Mouse (Mus musculus) heart, embryonic 10.5 days (tissue): Measurements from ENCODE around the gene Msmb. TPM values are rescaled to one million over a fixed set of nuclear protein-coding genes. Genes with fewer than 3 reads are reported as not detected.
"Not testable (repeated sequence)": the region's sequence is repeated elsewhere in the genome, so short reads cannot be mapped to it uniquely, and the experiment has no call there.

ENCODE experiments used
- DNase-seq: peaks from one replicate; pipeline ENCODE4 v3.0.0-alpha.2; 2017; ENCODE audit warnings: low spot score
- H3K27ac ChIP-seq: fragments of 300-500 bp; sonication (generic); 2 replicates; pipeline ENCODE4 v1.5.1; 2016; ENCODE audit warnings: mild to moderate bottlenecking
- H3K27me3 ChIP-seq: fragments of 300-500 bp; sonication (generic); 2 replicates; pipeline ENCODE4 v1.6.1; 2016; ENCODE audit warnings: mild to moderate bottlenecking; ENCODE audit not compliant: poor library complexity, insufficient read depth, severe bottlenecking
- H3K36me3 ChIP-seq: fragments of 300-500 bp; sonication (generic); 2 replicates; pipeline ENCODE4 v1.6.1; 2016; ENCODE audit warnings: mild to moderate bottlenecking, moderate library complexity
- H3K4me1 ChIP-seq: fragments of 300-500 bp; sonication (generic); 2 replicates; pipeline ENCODE4 v1.6.1; 2016; ENCODE audit warnings: mild to moderate bottlenecking
- H3K4me3 ChIP-seq: fragments of 300-500 bp; sonication (generic); 2 replicates; pipeline ENCODE4 v1.5.1; 2016; ENCODE audit warnings: mild to moderate bottlenecking, moderate library complexity
- H3K9me3 ChIP-seq: fragments of 300-500 bp; sonication (generic); 2 replicates; pipeline ENCODE4 v1.6.1; 2016; ENCODE audit warnings: mild to moderate bottlenecking, moderate library complexity
- WGBS: fragments of 180-500 bp; shearing (Covaris S2); methylation state at CpG from one replicate; pipeline ENCODE4 v1.1.7; 2016; 5-methylcytosine and 5-hydroxymethylcytosine counted together
- polyA plus RNA-seq: library from polyadenylated mRNA; unstranded; fragments of >200 nt; fragmentation: Nextera tagmentation; extraction: Ambion mirVana; gene quantifications from 2 replicates; pipeline ENCODE4 v1.2.1, GENCODE M21; 2016

Gene Msmb
- polyA plus RNA-seq: not detected in 2 replicates

DNA sequence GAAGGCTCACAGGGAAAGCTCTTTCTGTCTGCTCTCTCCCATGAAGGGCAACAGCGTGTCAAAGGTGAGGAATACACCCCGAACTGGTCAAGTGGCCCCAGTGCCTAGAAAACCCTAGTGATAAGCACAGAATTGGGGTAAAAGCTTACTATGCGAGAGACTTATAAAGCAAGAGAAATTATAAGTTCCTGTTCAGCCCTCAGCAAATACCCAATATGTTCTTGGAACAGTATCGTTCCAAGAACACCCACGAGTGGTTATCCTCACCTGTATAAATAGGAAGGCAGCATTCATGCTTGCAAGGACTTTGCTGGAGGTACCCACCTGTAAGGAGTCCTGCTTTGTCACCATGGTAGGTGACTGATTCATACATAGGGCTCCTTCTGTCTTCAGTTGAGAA lies at the start of gene Msmb:
Msmb (plus strand) TSS at position 301 of the 400 bp plus-strand sequence.
- Histone ChIP-seq H3K9me3 (no peaks in the 10 kb centered on the region), H3K27me3 (no peaks in the 10 kb centered on the region), H3K36me3 (no peaks in the 10 kb centered on the region), H3K27ac (no peak within 1 kb of the TSS), H3K4me1 (peaks cover 3% of the 10 kb centered on the region; the same call in 1 of the 2 replicates), H3K4me3 (no peak within 1 kb of the TSS)
- no peak for DNase-seq
- WGBS: 85% methylated on average over 5 of the region's 5 CpGs

DNA sequence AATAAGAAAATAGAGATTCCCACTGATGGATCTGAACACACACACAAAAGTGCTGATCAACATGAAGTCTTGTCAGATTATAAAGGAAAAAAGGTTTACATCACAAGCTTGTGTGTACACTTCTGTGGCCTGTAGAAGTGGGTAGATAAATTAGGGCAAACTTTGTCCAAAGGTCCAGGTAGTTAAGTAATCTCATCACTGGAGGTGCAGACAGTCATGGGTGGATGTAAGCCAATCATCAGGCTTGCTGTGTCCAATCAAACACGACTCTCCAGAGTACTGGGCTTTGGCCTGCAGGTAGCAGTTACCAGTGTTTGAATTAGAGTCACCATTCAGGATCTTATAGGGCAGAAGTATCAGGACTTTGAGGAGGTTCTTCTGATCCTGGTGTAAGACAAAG lies 48.8 kb upstream of the Msmb start:
- Histone ChIP-seq H3K4me3 (no peak overlapping the region), H3K36me3 (peaks cover 63% of the 10 kb centered on the region), H3K4me1 (no peaks in the 10 kb centered on the region; the same call in 1 of the 2 replicates), H3K27ac (no peak overlapping the region), H3K9me3 (no peaks in the 10 kb centered on the region), H3K27me3 (no peaks in the 10 kb centered on the region)
- 65% methylated on average over 1 of the region's 1 CpGs for WGBS
- no peak for DNase-seq

DNA sequence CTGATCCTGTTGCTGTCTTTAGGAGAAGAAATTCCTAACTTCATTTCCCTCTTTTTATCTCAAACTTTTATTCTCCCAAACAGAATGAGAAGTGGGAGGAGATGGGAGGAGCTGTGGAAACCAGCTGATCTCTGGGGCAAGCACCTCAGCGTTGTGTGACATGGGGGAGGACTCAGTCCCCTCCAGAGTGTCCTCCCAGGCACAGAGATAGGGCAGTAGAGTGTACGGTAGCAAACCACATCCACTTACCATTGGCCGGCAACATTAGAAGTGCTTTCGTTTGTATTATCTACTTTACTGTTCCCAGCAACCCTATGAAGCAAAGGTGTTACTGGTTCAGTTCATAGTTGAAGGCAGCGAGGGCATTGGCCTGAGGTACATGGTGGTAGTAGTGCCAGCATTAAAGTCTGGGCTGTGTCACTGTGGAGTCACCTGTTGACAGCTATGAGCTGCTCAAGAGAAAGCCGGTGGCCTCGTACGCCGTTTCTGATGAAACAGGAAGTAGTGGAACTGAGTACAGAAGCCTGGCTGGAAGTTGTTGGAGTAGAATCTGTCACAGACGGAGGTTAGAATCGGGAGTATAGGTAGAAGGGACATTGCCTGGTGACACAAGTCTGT lies 48.2 kb upstream of the Msmb start:
- H3K4me3 ChIP-seq: no peak overlapping the region
- H3K27ac ChIP-seq: peak overlapping the region; percentile 1; the same call in 1 of the 2 replicates
- WGBS: 51% methylated on average over 11 of the region's 11 CpGs
- H3K36me3 ChIP-seq: peaks cover 67% of the 10 kb centered on the region
- H3K27me3 ChIP-seq: no peaks in the 10 kb centered on the region
- DNase-seq: no peak
- H3K4me1 ChIP-seq: no peaks in the 10 kb centered on the region; the same call in 1 of the 2 replicates
- no peaks in the 10 kb centered on the region for H3K9me3 ChIP-seq

DNA sequence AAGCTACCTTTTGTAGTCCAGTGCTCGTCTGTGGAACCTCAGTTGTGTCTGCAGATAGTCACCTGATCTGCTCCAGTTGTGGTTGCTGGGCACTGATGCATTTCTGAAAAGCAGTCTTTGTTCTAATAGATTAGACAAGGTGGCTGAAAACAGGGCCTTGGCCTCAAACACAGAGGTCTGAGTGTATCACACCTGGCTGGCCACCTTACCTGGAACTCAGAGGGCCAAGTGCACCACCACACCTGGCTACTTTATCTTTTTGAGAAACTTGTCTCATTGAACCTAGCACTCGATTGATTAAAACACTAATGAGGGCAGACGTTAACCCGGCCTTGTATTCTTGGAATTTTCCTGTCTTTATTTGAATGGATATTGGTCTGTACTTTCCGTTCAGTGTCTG lies 46.2 kb upstream of the Msmb start:
- no peaks in the 10 kb centered on the region; the same call in 1 of the 2 replicates for H3K4me1 ChIP-seq
- H3K27me3 ChIP-seq: no peaks in the 10 kb centered on the region
- no peak overlapping the region for H3K27ac ChIP-seq
- H3K36me3 ChIP-seq: peaks cover 83% of the 10 kb centered on the region
- no peaks in the 10 kb centered on the region for H3K9me3 ChIP-seq
- DNase-seq: no peak
- no peak overlapping the region for H3K4me3 ChIP-seq
- 90% methylated on average over 5 of the region's 5 CpGs for WGBS

DNA sequence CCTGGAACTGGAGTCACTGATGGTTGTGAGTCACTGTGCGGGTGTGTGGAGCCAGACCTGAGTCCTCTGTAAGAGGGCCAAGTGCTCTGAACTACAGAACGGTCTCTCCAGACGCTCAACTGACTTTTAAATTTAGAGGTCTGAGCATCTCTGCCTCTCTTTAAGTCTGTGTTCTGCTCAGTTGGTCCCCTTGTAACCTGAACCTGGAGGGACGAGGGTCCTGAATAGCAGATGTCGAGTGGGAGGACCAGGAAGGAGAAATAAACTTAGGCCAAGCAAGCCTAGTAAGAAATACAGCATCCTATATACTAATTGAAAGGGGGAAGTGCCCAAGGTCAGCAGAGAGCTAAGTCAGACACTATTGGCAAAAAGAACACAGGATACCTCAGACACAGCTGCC lies 45.1 kb upstream of the Msmb start:
- Histone ChIP-seq H3K36me3 (peaks cover 86% of the 10 kb centered on the region), H3K27ac (no peak overlapping the region), H3K4me3 (no peak overlapping the region), H3K4me1 (no peaks in the 10 kb centered on the region; the same call in 1 of the 2 replicates), H3K9me3 (no peaks in the 10 kb centered on the region), H3K27me3 (no peaks in the 10 kb centered on the region)
- 88% methylated on average over 5 of the region's 5 CpGs for WGBS
- DNase-seq: no peak

DNA sequence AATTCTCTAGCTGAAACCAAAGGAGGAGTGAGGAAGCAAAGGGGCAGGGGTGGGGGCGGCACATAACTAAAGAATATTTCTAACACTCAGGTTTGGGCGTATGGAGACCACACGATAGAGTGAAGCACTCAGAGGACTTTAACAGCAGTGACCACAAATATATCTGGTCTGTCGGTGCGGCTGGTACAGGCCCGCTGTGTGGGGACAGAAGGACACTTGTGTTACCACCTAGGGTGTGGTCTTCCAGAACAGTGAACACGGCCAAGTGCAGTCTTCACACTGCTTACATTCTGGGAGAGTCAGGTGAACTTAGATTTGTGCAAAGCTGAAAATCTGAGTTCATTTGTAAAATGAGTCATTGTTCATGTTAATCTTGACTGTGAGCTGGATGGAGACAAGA lies 44.1 kb upstream of the Msmb start:
- Histone ChIP-seq H3K4me1 (no peaks in the 10 kb centered on the region; the same call in 1 of the 2 replicates), H3K9me3 (no peaks in the 10 kb centered on the region), H3K27ac (no peak overlapping the region), H3K4me3 (no peak overlapping the region), H3K27me3 (no peaks in the 10 kb centered on the region), H3K36me3 (peaks cover 87% of the 10 kb centered on the region)
- DNase-seq: no peak
- 90% methylated on average over 7 of the region's 7 CpGs for WGBS

DNA sequence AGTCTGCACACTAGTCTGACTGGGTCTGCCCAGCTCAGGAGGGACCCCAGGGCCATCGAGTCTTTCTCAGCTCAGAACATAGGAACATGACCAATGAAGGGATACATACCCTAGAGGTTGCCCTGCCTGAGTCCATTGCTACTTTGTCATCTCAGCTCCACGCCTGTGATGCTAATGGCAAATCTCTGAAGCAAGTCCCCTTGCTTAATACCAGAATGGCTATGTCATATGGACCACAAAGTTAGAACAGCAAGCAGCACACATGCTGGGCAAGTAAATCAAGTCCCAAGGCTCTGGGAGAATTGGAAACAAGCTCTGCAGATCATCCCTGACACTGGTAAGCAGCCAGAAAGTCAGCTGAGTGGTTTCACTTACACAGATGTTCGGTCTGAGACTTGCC lies 42.9 kb upstream of the Msmb start:
- no peak overlapping the region for H3K27ac ChIP-seq
- peaks cover 89% of the 10 kb centered on the region for H3K36me3 ChIP-seq
- 86% methylated on average over 3 of the region's 3 CpGs for WGBS

DNA sequence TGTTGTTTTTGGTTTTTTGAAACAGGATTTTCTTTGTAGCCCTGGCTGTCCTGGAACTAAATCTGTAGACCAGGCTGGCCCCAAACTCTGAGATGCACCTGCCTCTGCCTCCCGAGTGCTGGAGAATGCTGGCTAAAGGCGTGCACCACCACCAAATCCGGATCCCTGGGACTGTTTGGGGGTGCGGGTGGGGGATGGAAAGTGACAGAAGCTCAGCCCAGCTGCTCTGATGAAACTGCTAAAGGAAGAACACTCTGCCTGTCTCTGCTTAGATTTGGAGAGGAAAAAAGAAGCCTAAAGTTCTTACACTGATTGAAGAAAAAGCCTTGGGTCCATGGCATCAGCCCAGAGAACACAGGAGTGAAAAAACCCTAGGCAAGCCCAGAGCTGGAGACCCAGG lies 38.3 kb upstream of the Msmb start:
- 82% methylated on average over 4 of the region's 4 CpGs for WGBS
- no peak for DNase-seq

More for the DNA sequence above, 42.9 kb upstream of the Msmb start:
- Histone ChIP-seq H3K9me3 (no peaks in the 10 kb centered on the region), H3K4me3 (no peak overlapping the region), H3K27me3 (no peaks in the 10 kb centered on the region), H3K4me1 (no peaks in the 10 kb centered on the region; the same call in 1 of the 2 replicates)
- no peak for DNase-seq

DNA sequence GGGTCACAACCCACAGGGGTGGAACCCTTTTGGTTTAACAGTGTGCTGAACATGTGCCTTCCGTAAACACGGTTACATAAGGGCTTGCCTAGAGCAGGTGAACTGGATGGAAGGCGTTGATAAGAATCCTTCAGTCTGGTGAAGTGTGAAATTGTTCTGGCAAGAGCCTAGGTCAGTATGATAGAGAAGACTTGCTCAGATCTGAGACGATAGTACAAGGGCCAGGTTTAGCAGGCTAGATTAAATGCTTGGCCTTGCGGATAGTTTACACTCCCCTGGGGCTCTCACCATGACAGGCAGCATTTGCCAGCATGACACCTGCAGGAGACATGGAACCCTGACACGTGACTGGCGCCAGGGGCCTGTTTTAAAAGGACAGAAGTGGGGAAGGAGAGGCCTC lies 36.2 kb upstream of the Msmb start:
- no peak overlapping the region for H3K4me3 ChIP-seq
- no peak for DNase-seq
- no peaks in the 10 kb centered on the region for H3K27me3 ChIP-seq
- no peaks in the 10 kb centered on the region for H3K9me3 ChIP-seq
- H3K4me1 ChIP-seq: peaks cover 6% of the 10 kb centered on the region; the same call in 1 of the 2 replicates
- H3K36me3 ChIP-seq: peaks cover 29% of the 10 kb centered on the region
- 30% methylated on average over 7 of the region's 7 CpGs for WGBS
- H3K27ac ChIP-seq: no peak overlapping the region

More for the DNA sequence above, 38.3 kb upstream of the Msmb start:
- Histone ChIP-seq H3K9me3 (no peaks in the 10 kb centered on the region), H3K27me3 (no peaks in the 10 kb centered on the region), H3K27ac (no peak overlapping the region), H3K36me3 (peaks cover 50% of the 10 kb centered on the region), H3K4me1 (peaks cover 6% of the 10 kb centered on the region; the same call in 1 of the 2 replicates), H3K4me3 (no peak overlapping the region)

DNA sequence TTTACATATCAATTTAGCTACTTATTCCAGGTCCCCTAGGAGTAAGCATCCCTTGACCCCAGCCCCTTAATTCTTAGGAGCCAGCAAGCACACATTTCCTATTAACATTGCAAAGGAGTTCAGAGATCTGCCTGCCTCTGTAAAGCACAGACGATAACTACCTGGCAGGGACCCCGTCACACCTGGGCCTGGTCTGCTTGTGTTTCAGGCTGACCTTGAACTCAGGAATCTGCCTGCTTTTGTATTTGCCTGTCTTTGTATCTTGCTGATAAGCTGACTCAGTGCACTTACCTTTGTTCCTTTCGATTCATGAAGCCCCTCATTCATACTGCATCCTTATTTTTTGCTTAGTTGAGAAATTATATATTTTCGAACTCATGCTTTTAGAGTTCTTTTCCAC lies 34.9 kb upstream of the Msmb start:
- Histone ChIP-seq H3K9me3 (no peaks in the 10 kb centered on the region), H3K4me1 (peaks cover 6% of the 10 kb centered on the region; the same call in 1 of the 2 replicates), H3K4me3 (no peak overlapping the region), H3K27me3 (no peaks in the 10 kb centered on the region), H3K27ac (no peak overlapping the region), H3K36me3 (peaks cover 20% of the 10 kb centered on the region)
- no peak for DNase-seq
- WGBS: 89% methylated on average over 4 of the region's 4 CpGs

DNA sequence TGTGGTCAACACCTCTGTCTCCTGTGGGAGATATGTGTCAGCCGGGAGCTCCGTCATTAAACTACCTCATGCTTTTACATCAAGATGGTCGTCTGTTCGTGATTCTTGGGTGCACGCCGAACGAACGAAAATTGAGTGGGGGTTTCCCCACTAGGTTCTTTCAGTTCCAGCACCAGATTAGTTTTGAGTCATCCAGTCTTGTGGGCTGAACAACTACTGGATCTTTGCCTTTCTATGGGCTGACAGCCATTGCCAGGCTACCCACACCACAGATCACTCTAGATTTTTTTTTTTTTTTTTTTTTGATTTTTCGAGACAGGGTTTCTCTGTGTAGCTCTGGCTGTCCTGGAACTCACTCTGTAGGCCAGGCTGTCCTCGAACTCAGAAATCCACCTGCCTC lies 29.7 kb upstream of the Msmb start:
- H3K27ac ChIP-seq, H3K4me3 ChIP-seq, H3K27me3 ChIP-seq, H3K36me3 ChIP-seq, H3K4me1 ChIP-seq, DNase-seq, H3K9me3 ChIP-seq: not testable (repeated sequence)
- 87% methylated on average over 10 of the region's 10 CpGs for WGBS

DNA sequence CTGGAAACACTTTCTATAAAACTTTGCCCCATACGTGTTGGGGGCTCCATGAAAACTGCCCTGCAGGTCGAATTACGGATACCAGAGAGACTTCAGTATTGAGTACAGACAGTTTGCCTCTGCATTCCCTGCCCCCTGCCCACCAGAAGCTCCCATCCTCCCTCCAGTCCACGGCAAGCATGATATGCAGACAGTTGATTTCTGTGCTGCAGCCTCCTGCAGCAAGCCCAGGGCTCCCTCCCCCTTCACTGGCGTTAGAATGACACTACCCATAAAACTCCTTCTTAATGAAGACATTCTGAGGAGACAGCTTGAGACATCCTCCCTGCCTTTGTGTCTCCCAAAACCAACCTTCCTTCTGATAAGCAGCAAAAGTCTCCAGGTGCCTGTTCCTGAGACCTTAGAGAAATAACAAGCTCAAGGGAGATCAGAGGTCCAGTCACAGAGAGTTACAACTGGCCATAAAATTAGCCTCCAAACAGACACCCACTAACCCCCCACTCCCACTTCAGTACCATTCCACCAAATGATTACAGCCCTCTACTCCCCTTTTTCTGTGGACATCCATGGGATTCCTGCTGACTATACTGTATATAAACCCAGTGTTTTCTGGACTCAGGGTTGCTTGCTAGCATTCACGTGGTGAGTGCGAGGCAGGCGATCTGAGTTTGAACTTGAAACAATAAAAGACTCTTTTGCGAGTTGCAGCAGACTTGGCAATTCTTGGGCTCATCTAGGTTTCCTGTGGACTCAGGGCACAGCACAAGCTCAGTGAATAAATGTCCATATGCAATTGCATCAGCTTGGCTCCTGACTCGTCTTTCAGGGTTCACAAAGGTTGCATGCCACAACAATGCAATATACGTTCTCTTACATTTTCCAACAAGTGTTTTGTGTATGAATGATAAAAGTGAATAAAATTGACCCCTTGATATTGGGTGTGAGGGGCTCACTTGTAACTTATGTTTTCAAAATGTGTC lies 20.6 kb upstream of the Msmb start:
- WGBS: 68% methylated on average over 11 of the region's 11 CpGs
- no peaks in the 10 kb centered on the region for H3K4me1 ChIP-seq
- H3K27ac ChIP-seq: no peak overlapping the region
- DNase-seq: no peak
- no peaks in the 10 kb centered on the region for H3K9me3 ChIP-seq
- H3K27me3 ChIP-seq: no peaks in the 10 kb centered on the region
- H3K36me3 ChIP-seq: no peaks in the 10 kb centered on the region
- H3K4me3 ChIP-seq: no peak overlapping the region

DNA sequence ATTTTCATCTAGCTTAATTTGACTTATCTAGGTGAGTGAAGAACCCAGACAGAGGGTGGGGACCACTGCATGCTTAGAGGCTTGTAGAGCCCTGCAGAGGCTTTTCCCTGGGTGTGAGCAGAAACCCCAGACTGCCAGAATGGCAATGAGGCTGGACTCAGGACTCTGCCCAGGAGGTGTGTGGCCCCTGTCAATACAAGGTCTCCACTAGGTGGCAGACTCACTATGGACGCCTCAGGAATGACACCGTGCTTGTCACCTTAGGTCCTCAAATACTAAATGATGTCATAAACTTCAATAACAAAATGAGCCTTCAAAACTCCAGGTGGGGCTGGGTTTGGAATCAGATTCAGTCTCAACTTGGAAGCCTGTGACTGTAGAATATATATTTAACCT lies 19.9 kb upstream of the Msmb start:
- Histone ChIP-seq H3K4me3 (no peak overlapping the region), H3K4me1 (no peaks in the 10 kb centered on the region), H3K9me3 (no peaks in the 10 kb centered on the region), H3K27ac (no peak overlapping the region), H3K36me3 (no peaks in the 10 kb centered on the region), H3K27me3 (no peaks in the 10 kb centered on the region)
- 55% methylated on average over 2 of the region's 2 CpGs for WGBS
- no peak for DNase-seq
